Mouse (Mus musculus): ENCODE measurements around the gene Mindy4. TPM values are rescaled to one million over a fixed set of nuclear protein-coding genes. Genes with fewer than 3 reads are reported as not detected.
A peak's percentile ranks its signal among the peaks of the same experiment; 100 is the strongest.

The Mindy4 gene
- polyA plus RNA-seq, 1 experiment from 2014 or later, result 1.7 TPM

DNA sequence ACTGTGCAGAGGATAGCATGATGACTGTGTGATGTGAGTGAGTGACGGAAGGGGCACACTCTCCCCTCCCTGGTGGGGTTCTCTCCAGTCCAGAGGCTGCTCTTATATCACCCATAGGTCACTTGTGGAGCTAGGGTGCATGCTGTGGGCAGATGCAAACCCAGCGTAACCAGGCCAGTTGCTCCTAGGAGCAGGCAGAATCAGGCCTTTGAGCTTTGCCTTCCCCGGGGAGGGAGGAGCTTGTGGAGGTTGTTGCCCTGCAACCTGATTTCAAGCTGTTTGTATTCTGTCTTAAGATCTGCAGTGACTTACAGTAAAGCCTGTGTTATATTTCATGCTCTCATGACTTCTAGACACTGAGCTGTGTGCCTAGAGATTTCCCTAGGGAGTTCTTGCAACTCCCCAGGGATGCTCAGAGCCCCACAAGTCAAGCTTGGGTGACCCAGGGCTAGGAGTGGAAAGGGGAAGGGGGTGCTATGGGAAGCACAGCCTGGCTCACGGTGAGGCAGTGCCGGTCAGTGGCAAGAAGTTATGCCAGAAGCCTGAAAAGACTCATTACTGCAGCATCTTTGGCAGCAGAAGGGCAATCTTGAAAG lies 84.9 kb downstream of the Mindy4 start:
- no peaks in the 10 kb centered on the region for H3K27me3 ChIP-seq (ENCODE audit: insufficient read depth, low read length)
- no peak overlapping the region for H3K4me2 ChIP-seq (ENCODE audit: low read depth, low read length)
- DNase-seq (no peak), ATAC-seq (no peak)
- no peak overlapping the region for H3K4me3 ChIP-seq (ENCODE audit: low read depth, low read length)
- no peak for TF ChIP-seq EP300 (IDR thresholded peaks at IDR 0.05; ENCODE audit: low read depth)
- no peak for TF ChIP-seq CTCF (IDR thresholded peaks at IDR 0.05; ENCODE audit: low read depth)
- H3K36me3 ChIP-seq (replicated peaks; ENCODE audit: insufficient read depth, low read length), result no peaks in the 10 kb centered on the region
- H3K9ac ChIP-seq (replicated peaks), result 0 out of 2 replicates have a peak overlapping the region, but pooled peaks have one; percentile 21
- no peaks in the 10 kb centered on the region for H3K9me3 ChIP-seq (ENCODE audit: low read length)
- WGBS (ENCODE audit: insufficient replicate concordance), result 66% methylated on average over 5 of the region's 5 CpGs
- H3K27ac ChIP-seq (ENCODE audit: low read depth), result no peak overlapping the region
- no peaks in the 10 kb centered on the region for H3K4me1 ChIP-seq (ENCODE audit: insufficient read depth)

DNA sequence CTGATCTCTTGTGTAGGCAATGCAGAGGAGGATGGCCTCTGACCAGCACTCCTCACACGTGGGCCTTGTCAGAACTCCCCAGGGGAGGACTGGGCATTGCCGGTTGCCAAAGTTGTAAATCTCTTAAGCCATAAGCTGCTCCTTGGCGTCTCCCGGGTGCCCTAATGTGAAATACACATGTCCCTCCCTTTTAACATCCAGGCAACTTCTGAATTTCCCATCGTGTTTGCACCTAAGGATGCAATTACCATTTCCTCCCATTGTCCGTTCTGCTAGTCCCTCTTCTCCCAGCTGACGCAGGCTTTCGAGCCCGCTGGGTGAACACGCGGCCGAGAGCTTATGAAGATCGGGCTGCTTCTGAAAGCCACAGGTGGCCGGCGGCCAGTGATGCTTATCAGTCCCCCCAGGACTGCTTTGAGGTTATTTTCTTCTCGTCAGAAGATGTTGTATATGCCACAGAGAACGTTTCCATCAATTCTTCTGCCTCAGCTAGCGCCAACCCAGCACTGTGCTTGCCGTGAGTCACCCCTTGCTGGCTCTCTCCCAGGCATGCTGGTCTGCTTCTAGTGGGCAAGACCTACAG lies 91.5 kb downstream of the Mindy4 start:
- Histone ChIP-seq H3K9me3 (ENCODE audit: low read length) (no peaks in the 10 kb centered on the region), H3K36me3 (replicated peaks; ENCODE audit: insufficient read depth, low read length) (no peaks in the 10 kb centered on the region), H3K27me3 (ENCODE audit: insufficient read depth, low read length) (no peaks in the 10 kb centered on the region), H3K4me2 (ENCODE audit: low read depth, low read length) (no peak overlapping the region), H3K4me1 (ENCODE audit: insufficient read depth) (peaks cover 8% of the 10 kb centered on the region), H3K4me3 (ENCODE audit: low read depth, low read length) (no peak overlapping the region), H3K9ac (replicated peaks) (no peak overlapping the region), H3K27ac (ENCODE audit: low read depth) (no peak overlapping the region)
- ATAC-seq, result peak; percentile 40; the same call in 1 of the 2 replicates
- DNase-seq, result peak; percentile 41
- WGBS (ENCODE audit: insufficient replicate concordance), result 47% methylated on average over 19 of the region's 19 CpGs
- TF ChIP-seq EP300 (IDR thresholded peaks at IDR 0.05; ENCODE audit: low read depth) (peak; percentile 21; the same call in 1 of the 2 replicates), CTCF (IDR thresholded peaks at IDR 0.05; ENCODE audit: low read depth) (no peak)

DNA sequence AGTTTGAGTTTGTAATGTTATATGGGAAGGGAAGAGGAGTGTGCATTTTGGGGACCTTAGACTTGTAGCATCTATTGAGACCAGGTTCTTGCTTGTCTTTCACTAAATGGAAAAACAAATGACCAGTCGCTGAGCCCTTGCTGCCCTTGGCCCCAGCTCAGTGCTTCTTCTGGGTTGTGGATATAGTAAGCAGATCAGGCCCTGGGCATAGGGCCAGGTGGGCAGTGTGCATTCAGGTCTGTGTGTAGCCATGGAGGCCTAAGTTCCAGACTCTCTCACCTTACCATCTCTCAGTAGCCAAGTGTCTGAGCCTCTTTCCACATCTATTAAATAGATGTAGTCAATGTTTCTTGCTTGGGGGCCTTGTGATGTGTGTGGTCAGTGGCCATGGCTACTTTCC lies 92.1 kb downstream of the Mindy4 start:
- Histone ChIP-seq H3K4me1 (ENCODE audit: insufficient read depth) (peaks cover 12% of the 10 kb centered on the region), H3K9ac (replicated peaks) (no peak overlapping the region), H3K27me3 (ENCODE audit: insufficient read depth, low read length) (no peaks in the 10 kb centered on the region), H3K27ac (ENCODE audit: low read depth) (no peak overlapping the region), H3K36me3 (replicated peaks; ENCODE audit: insufficient read depth, low read length) (no peaks in the 10 kb centered on the region), H3K4me2 (ENCODE audit: low read depth, low read length) (no peak overlapping the region), H3K9me3 (ENCODE audit: low read length) (no peaks in the 10 kb centered on the region), H3K4me3 (ENCODE audit: low read depth, low read length) (no peak overlapping the region)
- DNase-seq, result no peak
- WGBS (ENCODE audit: insufficient replicate concordance), result 89% methylated on average over 1 of the region's 1 CpGs
- TF ChIP-seq CTCF (IDR thresholded peaks at IDR 0.05; ENCODE audit: low read depth), result no peak
- TF ChIP-seq EP300 (IDR thresholded peaks at IDR 0.05; ENCODE audit: low read depth), result no peak
- ATAC-seq, result no peak

DNA sequence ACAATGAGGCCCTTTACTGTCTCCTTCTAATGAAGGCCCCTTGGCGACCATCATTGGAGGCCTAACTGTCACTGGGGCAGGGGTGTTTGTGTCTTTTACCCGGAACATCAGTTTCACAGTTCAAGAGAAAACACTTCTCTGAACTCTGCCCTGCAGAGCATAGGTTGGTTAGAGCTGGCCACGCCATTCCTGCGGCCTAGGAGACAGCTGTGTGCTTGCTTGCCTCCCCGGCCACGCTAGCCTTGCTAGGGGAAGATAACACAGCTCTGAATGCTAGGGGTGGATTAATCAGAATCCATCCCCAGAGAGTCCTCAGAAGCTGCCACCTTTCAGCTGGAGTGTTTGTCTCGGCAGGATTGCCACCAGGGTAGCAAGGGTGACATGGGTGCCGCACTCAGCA lies 96.3 kb downstream of the Mindy4 start:
- H3K27ac ChIP-seq (ENCODE audit: low read depth), result no peak overlapping the region
- no peak overlapping the region for H3K9ac ChIP-seq (replicated peaks)
- peaks cover 12% of the 10 kb centered on the region for H3K4me1 ChIP-seq (ENCODE audit: insufficient read depth)
- DNase-seq (no peak), ATAC-seq (peak; percentile 82)
- no peak for TF ChIP-seq CTCF (IDR thresholded peaks at IDR 0.05; ENCODE audit: low read depth)
- TF ChIP-seq EP300 (IDR thresholded peaks at IDR 0.05; ENCODE audit: low read depth), result no peak
- no peak overlapping the region for H3K4me3 ChIP-seq (ENCODE audit: low read depth, low read length)
- H3K36me3 ChIP-seq (replicated peaks; ENCODE audit: insufficient read depth, low read length), result no peaks in the 10 kb centered on the region
- H3K4me2 ChIP-seq (ENCODE audit: low read depth, low read length), result no peak overlapping the region
- 40% methylated on average over 8 of the region's 8 CpGs for WGBS (ENCODE audit: insufficient replicate concordance)
- H3K27me3 ChIP-seq (ENCODE audit: insufficient read depth, low read length), result no peaks in the 10 kb centered on the region
- no peaks in the 10 kb centered on the region for H3K9me3 ChIP-seq (ENCODE audit: low read length)

DNA sequence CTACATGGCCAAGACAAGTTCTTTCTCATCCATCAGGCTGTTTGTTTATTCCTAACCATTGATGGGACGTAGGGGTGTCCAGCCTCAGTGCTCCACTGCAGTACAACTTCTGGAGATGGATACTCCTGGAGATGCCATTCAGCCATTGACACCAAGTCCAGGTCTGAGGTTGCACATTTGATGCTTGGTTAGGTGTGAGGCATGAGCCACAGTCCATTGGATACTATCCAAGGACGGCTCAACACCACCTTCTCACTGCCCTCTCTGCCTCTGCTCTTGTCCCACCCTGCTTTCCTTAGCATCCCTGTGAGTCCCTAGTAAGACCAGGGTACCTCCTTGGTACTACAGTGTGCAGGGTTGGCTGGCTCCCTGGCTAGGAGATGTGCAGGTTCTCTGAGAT lies 96.7 kb downstream of the Mindy4 start:
- H3K27ac ChIP-seq (ENCODE audit: low read depth), result no peak overlapping the region
- no peak overlapping the region for H3K4me3 ChIP-seq (ENCODE audit: low read depth, low read length)
- peaks cover 8% of the 10 kb centered on the region; the same call in 1 of the 2 replicates for H3K4me1 ChIP-seq (ENCODE audit: insufficient read depth)
- H3K36me3 ChIP-seq (replicated peaks; ENCODE audit: insufficient read depth, low read length), result no peaks in the 10 kb centered on the region
- TF ChIP-seq CTCF (IDR thresholded peaks at IDR 0.05; ENCODE audit: low read depth), result no peak
- no peak overlapping the region for H3K4me2 ChIP-seq (ENCODE audit: low read depth, low read length)
- DNase-seq, result no peak
- ATAC-seq, result no peak
- H3K9ac ChIP-seq (replicated peaks), result no peak overlapping the region
- WGBS (ENCODE audit: insufficient replicate concordance), result 76% methylated on average over 2 of the region's 2 CpGs
- H3K9me3 ChIP-seq (ENCODE audit: low read length), result no peaks in the 10 kb centered on the region
- no peaks in the 10 kb centered on the region for H3K27me3 ChIP-seq (ENCODE audit: insufficient read depth, low read length)

DNA sequence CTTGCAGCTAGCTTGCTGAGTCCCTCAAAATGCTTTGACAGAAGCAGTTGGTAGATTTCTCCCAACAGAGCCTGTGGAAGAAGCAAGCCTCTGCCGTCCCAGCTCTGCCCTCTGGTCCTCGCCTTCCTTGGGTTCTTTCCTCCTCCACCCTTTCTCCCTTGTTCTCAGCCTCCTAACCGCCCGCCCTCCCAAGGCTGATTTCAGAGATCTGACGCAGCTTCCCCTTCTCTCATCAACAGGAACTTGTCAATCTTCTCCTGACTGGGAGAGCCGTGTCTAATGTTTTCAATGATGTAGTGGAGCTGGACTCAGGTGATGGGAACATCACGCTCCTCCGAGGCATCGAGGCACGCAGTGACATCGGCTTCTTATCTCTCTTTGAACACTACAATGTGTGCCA lies 97.5 kb downstream of the Mindy4 start:
- TF ChIP-seq EP300 (IDR thresholded peaks at IDR 0.05; ENCODE audit: low read depth) (no peak), CTCF (IDR thresholded peaks at IDR 0.05; ENCODE audit: low read depth) (no peak)
- WGBS (ENCODE audit: insufficient replicate concordance), result 57% methylated on average over 11 of the region's 11 CpGs
- Histone ChIP-seq H3K27me3 (ENCODE audit: insufficient read depth, low read length) (no peaks in the 10 kb centered on the region), H3K9me3 (ENCODE audit: low read length) (no peaks in the 10 kb centered on the region), H3K27ac (ENCODE audit: low read depth) (no peak overlapping the region), H3K9ac (replicated peaks) (no peak overlapping the region), H3K36me3 (replicated peaks; ENCODE audit: insufficient read depth, low read length) (no peaks in the 10 kb centered on the region), H3K4me1 (ENCODE audit: insufficient read depth) (peaks cover 8% of the 10 kb centered on the region; the same call in 1 of the 2 replicates), H3K4me2 (ENCODE audit: low read depth, low read length) (no peak overlapping the region), H3K4me3 (ENCODE audit: low read depth, low read length) (no peak overlapping the region)
- ATAC-seq (no peak), DNase-seq (no peak)
